Mouse (Mus musculus) heart, embryonic 14.5 days (tissue): ENCODE results near the gene Rab33a. TPM values are rescaled to one million over a fixed set of nuclear protein-coding genes. Genes with fewer than 3 reads are reported as not detected.

Source experiments
- ATAC-seq: fragments of 200-750 bp; cut with Nextera tagmentation; 2 replicates; pipeline ENCODE4 v1.8.0; 2017; ENCODE audit warnings: low read depth, moderate TSS enrichment; ENCODE audit not compliant: insufficient number of reproducible peaks, insufficient read depth, low FRiP score
- H3K27ac ChIP-seq, 2 experiments: fragments of 200-500 bp in 1 of 2; fragments of 300-500 bp in 1 of 2; sonication (generic) in 1 of 2; replicated peaks in 1 of 2; 2 replicates each; pipeline ENCODE4 v1.5.1; 2012 to 2014; ENCODE audit warnings: low read depth in 2 of 2, low read length in 2 of 2, control low read depth in 1 of 2, mild to moderate bottlenecking in 1 of 2, mixed read lengths in 1 of 2; ENCODE audit not compliant: control insufficient read depth in 1 of 2, insufficient read depth in 1 of 2
- H3K27me3 ChIP-seq: fragments of 300-500 bp; sonication (generic); 2 replicates; pipeline ENCODE4 v1.6.1; 2014; ENCODE audit warnings: mild to moderate bottlenecking, low read length, control low read depth; ENCODE audit not compliant: control insufficient read depth, insufficient read depth
- H3K36me3 ChIP-seq: fragments of 300-500 bp; sonication (generic); 2 replicates; pipeline ENCODE4 v1.6.1; 2014; ENCODE audit warnings: mild to moderate bottlenecking, control low read depth, low read length, mixed read lengths; ENCODE audit not compliant: control insufficient read depth, insufficient read depth
- H3K4me1 ChIP-seq, 2 experiments: fragments of 200-500 bp in 1 of 2; fragments of 300-500 bp in 1 of 2; sonication (generic) in 1 of 2; 2 replicates each; pipeline ENCODE4 v1.6.1; 2012 to 2014; ENCODE audit warnings: low read length in 2 of 2, control low read depth in 1 of 2, mixed read lengths in 1 of 2; ENCODE audit not compliant: control insufficient read depth in 2 of 2, insufficient read depth in 2 of 2
- H3K4me2 ChIP-seq: fragments of 300-500 bp; sonication (generic); 2 replicates; pipeline ENCODE4 v1.6.1; 2014; ENCODE audit warnings: mild to moderate bottlenecking, low read length
- H3K4me3 ChIP-seq, 2 experiments: fragments of 200-500 bp in 1 of 2; fragments of 300-500 bp in 1 of 2; sonication (generic) in 1 of 2; 2 replicates each; pipeline ENCODE4 v1.5.1; 2012 to 2014; ENCODE audit warnings: low read length in 2 of 2, mild to moderate bottlenecking in 2 of 2, control low read depth in 1 of 2, low read depth in 1 of 2, moderate library complexity in 1 of 2; ENCODE audit not compliant: control insufficient read depth in 1 of 2, insufficient read depth in 1 of 2
- H3K9ac ChIP-seq: fragments of 300-500 bp; sonication (generic); 2 replicates; pipeline ENCODE4 v1.6.1; 2014; ENCODE audit warnings: mild to moderate bottlenecking, low read length
- H3K9me3 ChIP-seq: fragments of 300-500 bp; sonication (generic); 2 replicates; pipeline ENCODE4 v1.6.1; 2016; ENCODE audit warnings: low read length, control low read depth; ENCODE audit not compliant: control insufficient read depth
- WGBS: fragments of 180-500 bp; shearing (Covaris S2); extraction: QIAGEN DNeasy Blood & Tissue Kit; methylation state at CpG from one replicate; pipeline ENCODE4 v1.1.7; 2014; 5-methylcytosine and 5-hydroxymethylcytosine counted together
- polyA plus RNA-seq: library from polyadenylated mRNA; unstranded; fragments of >200 nt; fragmentation: Nextera tagmentation; extraction: Ambion mirVana; gene quantifications from 2 replicates; pipeline ENCODE4 v1.2.1, GENCODE M21; 2014

Rab33a gene
- polyA plus RNA-seq, 1 experiment from 2014 or later: 6.7 TPM

- H3K9me3 ChIP-seq: no peaks in the 10 kb centered on the region
- H3K4me2 ChIP-seq: peak overlapping the region; percentile 78
- H3K4me3 ChIP-seq: peak overlapping the region; percentile 42 to 59
- no peak for ATAC-seq
- no peaks in the 10 kb centered on the region for H3K36me3 ChIP-seq
- peak overlapping the region; percentile 60 for H3K9ac ChIP-seq
- H3K4me1 ChIP-seq: no peaks in the 10 kb centered on the region; a peak in 1 of 4 replicates
- H3K27me3 ChIP-seq: no peaks in the 10 kb centered on the region
- WGBS: 15% methylated on average over 20 of the region's 20 CpGs
- H3K27ac ChIP-seq: no peak overlapping the region
Observed at GRCm38 (mm10) chrX:48519549-48520085, 532 bp downstream of the Rab33a start.

- peaks cover 0 to 8% of the 10 kb centered on the region in 2 experiments; a peak in 1 of 4 replicates for H3K4me1 ChIP-seq
- H3K9ac ChIP-seq: no peak overlapping the region
- WGBS: 53% methylated on average over 3 of the region's 3 CpGs
- ATAC-seq: no peak
- no peaks in the 10 kb centered on the region for H3K27me3 ChIP-seq
- no peak overlapping the region for H3K27ac ChIP-seq
- no peaks in the 10 kb centered on the region for H3K9me3 ChIP-seq
- H3K4me2 ChIP-seq: no peak overlapping the region
- H3K4me3 ChIP-seq: no peak overlapping the region
- no peaks in the 10 kb centered on the region for H3K36me3 ChIP-seq
Observed at GRCm38 (mm10) chrX:48521651-48522050, 2.6 kb downstream of the Rab33a start.

DNA sequence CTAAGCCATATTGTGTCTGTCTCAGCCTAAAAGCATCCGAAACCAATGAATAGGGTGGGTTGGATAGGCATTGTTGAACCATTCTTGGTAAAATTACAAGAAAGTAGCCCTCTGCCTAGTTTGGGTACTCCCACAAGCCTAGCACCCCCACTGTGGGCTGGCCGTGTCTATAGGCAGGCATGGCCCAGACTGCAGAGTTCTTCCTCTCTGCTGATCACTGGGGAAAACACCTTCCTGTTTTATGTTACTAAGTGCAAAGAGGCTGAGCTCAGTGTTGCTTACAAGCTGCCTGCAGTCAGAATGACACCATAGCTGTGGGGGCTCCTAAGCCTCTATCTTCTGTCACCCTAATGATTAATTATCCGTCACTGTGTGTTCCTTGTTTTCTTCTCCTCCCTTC, 4.4 kb downstream of the Rab33a start:
- peaks cover 0 to 8% of the 10 kb centered on the region in 2 experiments; a peak in 1 of 4 replicates for H3K4me1 ChIP-seq
- H3K27ac ChIP-seq: no peak overlapping the region
- H3K4me3 ChIP-seq: no peak overlapping the region
- no peak overlapping the region for H3K9ac ChIP-seq
- ATAC-seq: no peak
- no peaks in the 10 kb centered on the region for H3K27me3 ChIP-seq
- H3K4me2 ChIP-seq: no peak overlapping the region
- no peaks in the 10 kb centered on the region for H3K9me3 ChIP-seq
- H3K36me3 ChIP-seq: no peaks in the 10 kb centered on the region
- 62% methylated on average over 3 of the region's 3 CpGs for WGBS

DNA sequence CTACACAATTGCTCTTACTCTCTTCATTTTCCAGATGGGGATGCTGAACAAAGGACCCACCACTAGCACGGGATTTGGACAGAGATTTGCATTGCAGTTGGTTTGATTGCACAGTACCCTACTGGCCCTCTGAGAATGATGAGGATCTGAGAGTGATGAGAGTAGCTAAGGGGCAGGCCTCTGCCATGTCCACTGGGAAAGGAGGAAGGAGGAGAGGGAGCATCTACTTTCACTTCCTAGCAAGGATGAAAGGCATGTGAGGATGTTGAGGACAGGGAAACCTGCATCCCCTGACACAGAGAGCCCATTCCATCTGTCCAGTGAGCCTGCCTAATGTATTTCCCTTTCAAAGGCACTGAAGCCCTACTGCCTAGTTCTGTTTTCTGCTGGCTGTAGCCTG, 6.2 kb downstream of the Rab33a start:
- Histone ChIP-seq H3K4me3 (no peak overlapping the region), H3K27me3 (no peaks in the 10 kb centered on the region), H3K9ac (no peak overlapping the region), H3K27ac (peak overlapping the region; percentile 53 to 64), H3K36me3 (no peaks in the 10 kb centered on the region), H3K9me3 (no peaks in the 10 kb centered on the region), H3K4me2 (no peak overlapping the region), H3K4me1 (peaks cover 0 to 8% of the 10 kb centered on the region in 2 experiments; a peak in 1 of 4 replicates)
- ATAC-seq: no peak
- 45% methylated on average over 1 of the region's 1 CpGs for WGBS

GRCm38 (mm10) chrX:48525866-48526265, 6.8 kb downstream of the Rab33a start:
- WGBS: 38% methylated on average over 8 of the region's 8 CpGs
- no peak for ATAC-seq
- Histone ChIP-seq H3K9ac (no peak overlapping the region), H3K4me1 (peaks cover 0 to 8% of the 10 kb centered on the region in 2 experiments; a peak in 1 of 4 replicates), H3K36me3 (no peaks in the 10 kb centered on the region), H3K27ac (peak overlapping the region; percentile 53 to 64), H3K27me3 (no peaks in the 10 kb centered on the region), H3K9me3 (no peaks in the 10 kb centered on the region), H3K4me3 (no peak overlapping the region), H3K4me2 (peak overlapping the region; percentile 9; the same call in 1 of the 2 replicates)

GRCm38 (mm10) chrX:48526435-48526834, 7.3 kb downstream of the Rab33a start:
- 50% methylated on average over 3 of the region's 3 CpGs for WGBS
- H3K4me2 ChIP-seq: peak overlapping the region; percentile 9; the same call in 1 of the 2 replicates
- H3K4me1 ChIP-seq: peaks cover 0 to 8% of the 10 kb centered on the region in 2 experiments; a peak in 1 of 4 replicates
- H3K9ac ChIP-seq: no peak overlapping the region
- no peak overlapping the region for H3K4me3 ChIP-seq
- no peaks in the 10 kb centered on the region for H3K9me3 ChIP-seq
- no peaks in the 10 kb centered on the region for H3K36me3 ChIP-seq
- ATAC-seq: no peak
- H3K27me3 ChIP-seq: no peaks in the 10 kb centered on the region
- peak overlapping the region; percentile 53 to 59; a peak in 3 of 4 replicates for H3K27ac ChIP-seq

GRCm38 (mm10) chrX:48532175-48532574, 13.1 kb downstream of the Rab33a start:
- ATAC-seq: no peak
- Histone ChIP-seq H3K9ac (no peak overlapping the region), H3K27me3 (no peaks in the 10 kb centered on the region), H3K27ac (no peak overlapping the region), H3K36me3 (no peaks in the 10 kb centered on the region), H3K4me1 (no peaks in the 10 kb centered on the region), H3K4me2 (peak overlapping the region; percentile 24; the same call in 1 of the 2 replicates), H3K9me3 (no peaks in the 10 kb centered on the region), H3K4me3 (no peak overlapping the region)
- 29% methylated on average over 3 of the region's 3 CpGs for WGBS
